Mouse (Mus musculus): ENCODE measurements around the gene Bpifb9a. TPM values are rescaled to one million over a fixed set of nuclear protein-coding genes. Genes with fewer than 3 reads are reported as not detected.
"Not testable (repeated sequence)": the region's sequence is repeated elsewhere in the genome, so short reads cannot be mapped to it uniquely, and the experiment has no call there.

Bpifb9a gene
- polyA plus RNA-seq (2014; fragmentation: Nextera tagmentation; extraction: Ambion mirVana), result not detected in 2 replicates

GRCm38 (mm10) chr2:154257554-154257953 is at the start of gene Bpifb9a:
Gene Bpifb9a (plus strand): TSS chr2:154257854.
- not testable (repeated sequence) for ATAC-seq (replicated peaks; ENCODE audit: low FRiP score); H3K36me3 ChIP-seq (ENCODE audit: control insufficient read depth, insufficient read depth, low read length); DNase-seq (ENCODE audit: low spot score); H3K9ac ChIP-seq (ENCODE audit: low read length); H3K27me3 ChIP-seq (ENCODE audit: control insufficient read depth, insufficient read depth, low read length); H3K4me3 ChIP-seq (ENCODE audit: low read depth, low read length); H3K27ac ChIP-seq (ENCODE audit: low read depth, low read length); H3K4me1 ChIP-seq (replicated peaks; ENCODE audit: control insufficient read depth, insufficient read depth, low read length); H3K9me3 ChIP-seq (ENCODE audit: control insufficient read depth, low read length); H3K4me2 ChIP-seq (ENCODE audit: low read depth, low read length, severe bottlenecking)
- WGBS, result 85% methylated on average over 5 of the region's 5 CpGs

- no peak for DNase-seq (ENCODE audit: low spot score)
Measured at GRCm38 (mm10) chr2:154209112-154209511, 48.5 kb upstream of the Bpifb9a start.

DNA sequence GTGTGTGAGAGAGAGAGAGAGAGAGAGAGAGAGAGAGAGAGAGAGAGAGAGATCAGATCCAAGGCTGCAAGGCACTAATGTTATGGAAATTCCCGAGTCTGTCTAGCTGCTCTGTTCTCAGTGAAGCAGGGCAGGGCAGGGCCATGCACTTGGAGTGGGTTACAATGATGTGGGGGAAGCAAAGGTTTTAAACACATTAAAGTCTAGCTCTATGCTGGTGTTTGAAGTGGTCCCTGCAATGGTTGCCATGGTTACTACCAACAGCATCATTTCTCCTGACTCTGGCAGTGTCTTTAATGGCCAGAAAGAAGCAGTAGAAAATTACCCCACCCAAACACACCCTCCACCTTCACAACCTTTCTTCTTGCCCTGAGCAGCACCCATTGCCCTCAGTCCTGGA is 46.5 kb upstream of the Bpifb9a start:
- no peak overlapping the region for H3K4me2 ChIP-seq (ENCODE audit: low read depth, low read length, severe bottlenecking)
- no peak overlapping the region for H3K4me3 ChIP-seq (ENCODE audit: low read depth, low read length)
- no peak overlapping the region for H3K9ac ChIP-seq (ENCODE audit: low read length)
- no peaks in the 10 kb centered on the region for H3K9me3 ChIP-seq (ENCODE audit: control insufficient read depth, low read length)
- H3K27ac ChIP-seq (ENCODE audit: low read depth, low read length), result no peak overlapping the region
- WGBS, result 52% methylated on average over 1 of the region's 1 CpGs
- DNase-seq (ENCODE audit: low spot score), result no peak
- H3K4me1 ChIP-seq (replicated peaks; ENCODE audit: control insufficient read depth, insufficient read depth, low read length), result no peaks in the 10 kb centered on the region
- H3K36me3 ChIP-seq (ENCODE audit: control insufficient read depth, insufficient read depth, low read length), result no peaks in the 10 kb centered on the region
- no peaks in the 10 kb centered on the region for H3K27me3 ChIP-seq (ENCODE audit: control insufficient read depth, insufficient read depth, low read length)
- ATAC-seq (replicated peaks; ENCODE audit: low FRiP score), result no peak

More at GRCm38 (mm10) chr2:154209112-154209511, 48.5 kb upstream of the Bpifb9a start:
- H3K4me1 ChIP-seq (replicated peaks; ENCODE audit: control insufficient read depth, insufficient read depth, low read length), result no peaks in the 10 kb centered on the region
- no peak overlapping the region for H3K4me3 ChIP-seq (ENCODE audit: low read depth, low read length)
- H3K4me2 ChIP-seq (ENCODE audit: low read depth, low read length, severe bottlenecking), result no peak overlapping the region
- no peaks in the 10 kb centered on the region for H3K9me3 ChIP-seq (ENCODE audit: control insufficient read depth, low read length)
- no peak overlapping the region for H3K9ac ChIP-seq (ENCODE audit: low read length)
- ATAC-seq (replicated peaks; ENCODE audit: low FRiP score), result no peak
- H3K27ac ChIP-seq (ENCODE audit: low read depth, low read length), result no peak overlapping the region
- WGBS, result 18% methylated on average over 3 of the region's 3 CpGs
- H3K36me3 ChIP-seq (ENCODE audit: control insufficient read depth, insufficient read depth, low read length), result no peaks in the 10 kb centered on the region
- H3K27me3 ChIP-seq (ENCODE audit: control insufficient read depth, insufficient read depth, low read length), result no peaks in the 10 kb centered on the region

DNA sequence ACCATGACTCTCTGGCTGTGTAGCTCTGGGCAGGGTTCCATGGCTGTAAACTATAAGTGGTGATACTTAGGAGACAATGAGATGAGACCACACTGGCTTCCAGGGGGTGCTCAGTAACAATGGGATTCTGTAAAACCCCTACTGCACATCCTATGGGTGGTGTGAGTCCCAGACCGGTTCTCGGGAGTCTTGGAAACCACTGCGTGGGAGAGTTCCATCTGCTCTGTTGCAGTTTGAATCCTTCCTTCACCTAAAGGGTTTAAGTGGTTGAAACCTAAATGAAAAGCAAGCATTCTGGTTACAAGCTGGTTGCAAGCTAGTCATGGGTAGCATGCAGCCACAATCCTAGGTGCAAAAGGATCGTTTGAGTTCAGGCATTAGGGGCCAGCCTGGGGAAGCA is 45.8 kb upstream of the Bpifb9a start:
- DNase-seq (ENCODE audit: low spot score) (no peak), ATAC-seq (replicated peaks; ENCODE audit: low FRiP score) (no peak)
- Histone ChIP-seq H3K4me3 (ENCODE audit: low read depth, low read length) (no peak overlapping the region), H3K36me3 (ENCODE audit: control insufficient read depth, insufficient read depth, low read length) (no peaks in the 10 kb centered on the region), H3K27ac (ENCODE audit: low read depth, low read length) (no peak overlapping the region), H3K4me2 (ENCODE audit: low read depth, low read length, severe bottlenecking) (no peak overlapping the region), H3K4me1 (replicated peaks; ENCODE audit: control insufficient read depth, insufficient read depth, low read length) (no peaks in the 10 kb centered on the region), H3K9ac (ENCODE audit: low read length) (no peak overlapping the region), H3K9me3 (ENCODE audit: control insufficient read depth, low read length) (no peaks in the 10 kb centered on the region), H3K27me3 (ENCODE audit: control insufficient read depth, insufficient read depth, low read length) (no peaks in the 10 kb centered on the region)
- WGBS, result 88% methylated on average over 4 of the region's 4 CpGs

DNA sequence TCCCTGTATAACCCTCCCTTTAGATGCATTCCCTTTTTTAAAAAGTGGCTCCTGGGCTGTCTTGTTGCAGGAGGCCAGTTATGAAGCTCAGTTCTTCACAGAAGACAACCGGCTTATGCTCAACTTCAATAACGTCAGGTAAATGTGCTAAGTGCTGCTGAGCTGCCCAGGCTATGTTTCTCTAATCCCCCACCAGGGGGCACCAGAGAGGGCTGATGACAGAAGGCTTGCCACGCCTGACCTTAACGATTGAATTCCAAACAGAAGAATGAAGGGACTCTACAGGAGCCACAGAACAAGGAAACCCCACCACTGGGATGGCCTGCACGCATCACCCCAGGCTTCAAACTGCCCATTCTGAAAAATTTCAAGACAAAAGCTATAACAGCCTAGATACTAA is 42.5 kb upstream of the Bpifb9a start:
- Histone ChIP-seq H3K27ac (ENCODE audit: low read depth, low read length) (no peak overlapping the region), H3K27me3 (ENCODE audit: control insufficient read depth, insufficient read depth, low read length) (no peaks in the 10 kb centered on the region), H3K36me3 (ENCODE audit: control insufficient read depth, insufficient read depth, low read length) (no peaks in the 10 kb centered on the region), H3K4me3 (ENCODE audit: low read depth, low read length) (no peak overlapping the region), H3K4me1 (replicated peaks; ENCODE audit: control insufficient read depth, insufficient read depth, low read length) (no peaks in the 10 kb centered on the region), H3K9me3 (ENCODE audit: control insufficient read depth, low read length) (no peaks in the 10 kb centered on the region), H3K4me2 (ENCODE audit: low read depth, low read length, severe bottlenecking) (no peak overlapping the region), H3K9ac (ENCODE audit: low read length) (no peak overlapping the region)
- DNase-seq (ENCODE audit: low spot score) (peak; percentile 88), ATAC-seq (replicated peaks; ENCODE audit: low FRiP score) (0 out of 2 replicates have a peak, but pooled peaks have one; percentile 24)
- 19% methylated on average over 5 of the region's 5 CpGs for WGBS

DNA sequence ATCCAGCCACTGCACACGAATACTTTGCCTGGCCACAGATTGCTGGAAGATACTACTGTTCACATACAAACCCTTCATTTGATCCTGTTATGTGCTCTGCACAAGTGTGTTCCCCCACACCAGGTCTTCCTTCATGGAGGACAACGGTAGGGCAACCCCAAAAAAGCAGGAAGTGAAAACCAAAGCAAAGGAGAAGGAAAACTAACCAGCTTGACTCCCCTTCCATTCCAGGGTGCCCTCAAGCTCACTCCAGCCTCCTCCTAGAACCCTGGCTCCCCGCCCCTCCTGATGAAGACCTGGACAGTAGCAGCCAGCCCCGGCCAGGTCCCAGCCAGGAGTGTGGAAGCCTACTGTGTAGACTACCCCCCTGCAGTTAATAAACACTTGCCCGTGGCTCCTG is 37.7 kb upstream of the Bpifb9a start:
- Histone ChIP-seq H3K4me2 (ENCODE audit: low read depth, low read length, severe bottlenecking) (no peak overlapping the region), H3K4me3 (ENCODE audit: low read depth, low read length) (no peak overlapping the region), H3K4me1 (replicated peaks; ENCODE audit: control insufficient read depth, insufficient read depth, low read length) (peaks cover 9% of the 10 kb centered on the region; the same call in 1 of the 2 replicates), H3K9ac (ENCODE audit: low read length) (no peak overlapping the region), H3K36me3 (ENCODE audit: control insufficient read depth, insufficient read depth, low read length) (no peaks in the 10 kb centered on the region), H3K9me3 (ENCODE audit: control insufficient read depth, low read length) (no peaks in the 10 kb centered on the region), H3K27me3 (ENCODE audit: control insufficient read depth, insufficient read depth, low read length) (no peaks in the 10 kb centered on the region), H3K27ac (ENCODE audit: low read depth, low read length) (no peak overlapping the region)
- DNase-seq (ENCODE audit: low spot score), result no peak
- ATAC-seq (replicated peaks; ENCODE audit: low FRiP score), result no peak
- 77% methylated on average over 5 of the region's 5 CpGs for WGBS

DNA sequence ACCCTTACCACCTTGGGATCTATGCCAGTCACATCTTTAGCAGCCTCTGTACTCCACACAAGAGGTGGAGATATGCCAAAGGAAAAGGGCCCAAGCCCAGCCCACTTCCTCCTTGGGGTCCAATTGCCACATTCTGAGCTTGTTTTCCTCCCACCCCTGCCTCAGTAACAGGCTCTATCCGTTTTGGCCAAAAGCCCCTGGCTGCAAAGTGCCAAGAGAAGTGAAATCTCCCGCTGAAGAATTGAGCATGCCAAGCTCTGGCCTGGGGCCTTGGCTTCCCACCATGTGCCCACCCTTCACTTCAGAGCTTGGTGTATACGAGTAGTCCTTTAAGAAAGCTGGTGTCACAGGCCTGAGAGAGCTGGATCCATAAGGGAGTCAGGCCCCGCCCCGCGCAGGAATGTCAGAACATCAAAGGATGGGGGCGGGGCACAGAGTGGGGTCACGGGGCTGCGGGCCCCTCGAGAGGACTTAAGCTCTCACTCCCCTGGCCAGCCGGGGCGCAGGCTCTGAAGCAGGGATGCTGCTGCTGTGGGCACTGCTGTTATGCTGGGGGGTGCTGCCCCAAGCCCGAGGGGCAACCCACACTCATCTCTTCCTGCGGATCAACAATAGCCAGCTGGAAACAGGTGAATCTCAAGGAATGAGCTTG is 34.3 kb upstream of the Bpifb9a start, which contains the start of gene Bpifb5:
Gene Bpifb5 (plus strand): TSS at position 478 of the 652 bp plus-strand sequence.
- ATAC-seq (replicated peaks; ENCODE audit: low FRiP score) (peak; percentile 64), DNase-seq (ENCODE audit: low spot score) (peak; percentile 70)
- peak within 1 kb of the TSS; percentile 2 for H3K9ac ChIP-seq (ENCODE audit: low read length)
- H3K36me3 ChIP-seq (ENCODE audit: control insufficient read depth, insufficient read depth, low read length), result no peaks in the 10 kb centered on the region
- peaks cover 9% of the 10 kb centered on the region; the same call in 1 of the 2 replicates for H3K4me1 ChIP-seq (replicated peaks; ENCODE audit: control insufficient read depth, insufficient read depth, low read length)
- no peak within 1 kb of the TSS for H3K4me2 ChIP-seq (ENCODE audit: low read depth, low read length, severe bottlenecking)
- H3K27ac ChIP-seq (ENCODE audit: low read depth, low read length), result no peak within 1 kb of the TSS
- 4% methylated on average over 14 of the region's 14 CpGs for WGBS
- no peaks in the 10 kb centered on the region for H3K27me3 ChIP-seq (ENCODE audit: control insufficient read depth, insufficient read depth, low read length)
- no peak within 1 kb of the TSS for H3K4me3 ChIP-seq (ENCODE audit: low read depth, low read length)
- H3K9me3 ChIP-seq (ENCODE audit: control insufficient read depth, low read length), result no peaks in the 10 kb centered on the region

GRCm38 (mm10) chr2:154223917-154224273 is 33.8 kb upstream of the Bpifb9a start:
- DNase-seq (ENCODE audit: low spot score) (no peak), ATAC-seq (replicated peaks; ENCODE audit: low FRiP score) (peak; percentile 21; the same call in 1 of the 2 replicates)
- H3K9ac ChIP-seq (ENCODE audit: low read length), result no peak overlapping the region; the same call in 1 of the 2 replicates
- peaks cover 9% of the 10 kb centered on the region; the same call in 1 of the 2 replicates for H3K4me1 ChIP-seq (replicated peaks; ENCODE audit: control insufficient read depth, insufficient read depth, low read length)
- no peak overlapping the region for H3K4me3 ChIP-seq (ENCODE audit: low read depth, low read length)
- no peak overlapping the region for H3K4me2 ChIP-seq (ENCODE audit: low read depth, low read length, severe bottlenecking)
- no peaks in the 10 kb centered on the region for H3K27me3 ChIP-seq (ENCODE audit: control insufficient read depth, insufficient read depth, low read length)
- H3K9me3 ChIP-seq (ENCODE audit: control insufficient read depth, low read length), result no peaks in the 10 kb centered on the region
- 13% methylated on average over 2 of the region's 2 CpGs for WGBS
- H3K36me3 ChIP-seq (ENCODE audit: control insufficient read depth, insufficient read depth, low read length), result no peaks in the 10 kb centered on the region
- H3K27ac ChIP-seq (ENCODE audit: low read depth, low read length), result no peak overlapping the region

DNA sequence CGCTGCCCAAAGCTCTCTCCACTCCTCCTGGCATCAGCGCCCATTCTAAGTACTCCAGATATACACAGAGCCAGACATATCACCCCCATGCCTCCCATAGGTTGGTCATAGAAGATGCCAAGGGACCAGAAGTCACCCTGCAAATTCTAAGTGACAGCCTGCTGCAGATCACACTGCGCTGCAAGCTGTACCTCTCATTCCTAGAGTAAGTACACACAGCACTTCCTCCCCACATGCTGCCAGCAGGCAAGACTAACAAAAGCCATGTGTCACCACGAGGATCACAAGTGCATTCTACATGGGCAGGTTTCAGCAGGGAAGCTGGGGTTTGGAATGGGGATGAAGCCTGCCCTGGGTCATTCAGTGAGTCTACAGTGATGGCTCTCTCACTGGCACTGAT is 30.7 kb upstream of the Bpifb9a start:
- 77% methylated on average over 4 of the region's 4 CpGs for WGBS
- H3K9me3 ChIP-seq (ENCODE audit: control insufficient read depth, low read length), result no peaks in the 10 kb centered on the region
- H3K4me1 ChIP-seq (replicated peaks; ENCODE audit: control insufficient read depth, insufficient read depth, low read length), result peaks cover 9% of the 10 kb centered on the region; the same call in 1 of the 2 replicates
- no peak overlapping the region for H3K4me2 ChIP-seq (ENCODE audit: low read depth, low read length, severe bottlenecking)
- no peak overlapping the region for H3K9ac ChIP-seq (ENCODE audit: low read length)
- no peaks in the 10 kb centered on the region for H3K27me3 ChIP-seq (ENCODE audit: control insufficient read depth, insufficient read depth, low read length)
- H3K36me3 ChIP-seq (ENCODE audit: control insufficient read depth, insufficient read depth, low read length), result no peaks in the 10 kb centered on the region
- no peak for DNase-seq (ENCODE audit: low spot score)
- ATAC-seq (replicated peaks; ENCODE audit: low FRiP score), result no peak
- H3K4me3 ChIP-seq (ENCODE audit: low read depth, low read length), result no peak overlapping the region
- H3K27ac ChIP-seq (ENCODE audit: low read depth, low read length), result no peak overlapping the region
